Mouse (Mus musculus) G1E-ER4 (cell line): ENCODE data around the gene Rere. TPM values are rescaled to one million over a fixed set of nuclear protein-coding genes. Genes with fewer than 3 reads are reported as not detected.

ENCODE experiments used
- GATA1 ChIP-seq: IDR thresholded peaks from one replicate; pipeline ENCODE4 v1.8.0; 2012; ENCODE audit warnings: low read length, inconsistent platforms
- polyA plus RNA-seq: library from polyadenylated mRNA; stranded (reverse); fragments of >175 nt; gene quantifications from 2 replicates; pipeline ENCODE4 v1.2.3, GENCODE M21; 2012

Rere gene
- polyA plus RNA-seq, 1 experiment, result 282 TPM

- TF ChIP-seq GATA1, result no peak
Measured at GRCm38 (mm10) chr4:150379313-150379712, 97.9 kb downstream of the Rere start.

DNA sequence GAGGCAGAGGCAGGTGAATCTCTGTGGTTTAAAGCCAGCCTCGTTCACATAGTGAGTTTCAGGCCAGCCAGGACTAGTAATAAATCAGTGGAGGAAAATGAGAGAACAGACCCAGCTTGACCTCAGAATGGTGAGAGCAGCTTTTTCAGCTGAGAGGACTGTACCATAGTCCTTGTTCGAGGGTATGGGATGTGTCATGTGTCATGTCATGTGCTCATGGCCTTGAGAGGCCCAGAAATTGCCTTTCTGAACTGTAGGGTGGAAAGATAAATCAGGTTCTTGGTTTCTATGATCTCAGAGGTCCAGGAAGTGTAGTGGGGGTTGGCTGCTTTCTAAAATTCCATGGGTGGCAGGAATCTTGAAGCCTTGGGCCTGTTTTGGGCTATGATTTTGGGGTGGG is 98.3 kb downstream of the Rere start:
- no peak for TF ChIP-seq GATA1

DNA sequence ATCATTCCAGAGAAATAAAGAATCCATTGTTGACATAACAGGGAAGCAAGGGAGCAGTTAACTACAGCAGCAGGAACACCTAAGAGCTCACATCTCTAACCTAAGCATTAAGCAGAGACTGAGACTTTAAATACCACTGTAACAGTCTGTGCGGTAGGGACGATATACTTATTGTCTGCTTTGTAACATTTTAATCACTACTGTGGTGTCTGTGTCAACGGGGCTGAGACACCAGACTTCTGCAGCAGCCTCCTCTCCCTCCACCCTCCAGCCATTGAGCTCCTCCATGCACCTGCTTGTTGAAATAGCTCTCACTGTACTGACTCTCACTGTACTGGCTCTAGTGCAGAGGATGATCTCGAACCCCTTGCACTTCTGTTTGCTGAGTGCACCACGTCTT is 98.8 kb downstream of the Rere start:
- TF ChIP-seq GATA1, result no peak

DNA sequence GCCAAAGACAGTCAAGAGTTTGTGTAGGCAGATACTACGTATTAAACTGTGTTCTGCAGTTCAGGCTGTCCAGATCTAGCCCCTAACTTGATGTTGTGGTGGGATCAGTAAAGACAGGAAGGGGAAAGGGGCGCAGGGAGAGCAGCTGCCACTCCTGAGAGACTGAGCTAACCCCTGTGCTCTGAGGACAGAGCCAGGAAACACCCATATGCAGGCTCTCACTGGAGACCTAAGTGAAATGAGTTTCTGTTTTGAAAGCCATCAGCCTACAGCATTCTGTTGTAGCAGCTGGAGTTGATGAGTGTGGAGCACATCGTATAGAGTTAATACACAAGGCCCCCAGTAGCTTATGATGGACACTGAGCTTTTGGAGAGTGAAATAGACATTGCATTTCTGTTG is 101.1 kb downstream of the Rere start:
- no peak for TF ChIP-seq GATA1

GRCm38 (mm10) chr4:150384405-150384804 is 103.0 kb downstream of the Rere start:
- no peak for TF ChIP-seq GATA1

GRCm38 (mm10) chr4:150384899-150385298 is 103.5 kb downstream of the Rere start:
- TF ChIP-seq GATA1, result no peak

DNA sequence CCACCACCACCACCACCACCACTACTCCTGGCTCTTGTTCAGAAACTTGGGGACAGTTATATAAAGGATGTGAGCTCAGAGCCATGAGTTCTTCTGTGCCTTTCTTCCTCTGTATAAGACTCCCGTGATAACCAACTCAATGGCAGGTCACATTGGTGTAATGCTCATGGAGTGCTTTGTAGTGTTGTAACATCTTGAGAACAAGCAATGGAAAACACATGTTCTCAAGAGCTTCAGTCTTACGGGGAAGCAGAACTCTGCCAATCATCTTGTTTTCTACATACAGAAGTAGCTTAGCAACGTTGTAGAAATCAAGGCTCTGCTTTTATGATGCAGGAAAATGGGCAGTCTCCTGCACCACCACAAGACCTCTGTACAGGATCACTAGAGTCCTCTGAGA is 107.1 kb downstream of the Rere start:
- TF ChIP-seq GATA1, result no peak

GRCm38 (mm10) chr4:150393607-150394006 is 112.2 kb downstream of the Rere start:
- peak; percentile 37 for TF ChIP-seq GATA1

DNA sequence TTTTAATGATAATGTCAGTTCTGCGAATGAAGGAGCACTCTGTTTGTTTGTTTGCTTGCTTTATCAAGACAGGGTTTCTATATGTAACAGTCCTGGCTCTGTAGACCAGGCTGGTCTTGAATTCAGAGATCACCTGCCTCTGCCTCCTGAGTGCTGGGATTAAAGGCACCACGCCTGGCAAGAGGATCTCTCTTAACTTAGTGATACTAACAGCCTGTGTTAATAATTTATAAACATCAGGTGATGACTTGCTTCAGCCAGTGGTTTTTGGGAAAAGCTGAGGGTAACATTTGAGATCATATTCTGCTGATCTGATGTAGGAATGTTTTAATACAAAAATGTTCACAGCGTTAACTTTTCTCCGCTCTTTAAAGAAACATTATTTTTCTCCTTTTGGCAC is 112.6 kb downstream of the Rere start:
- TF ChIP-seq GATA1, result no peak

DNA sequence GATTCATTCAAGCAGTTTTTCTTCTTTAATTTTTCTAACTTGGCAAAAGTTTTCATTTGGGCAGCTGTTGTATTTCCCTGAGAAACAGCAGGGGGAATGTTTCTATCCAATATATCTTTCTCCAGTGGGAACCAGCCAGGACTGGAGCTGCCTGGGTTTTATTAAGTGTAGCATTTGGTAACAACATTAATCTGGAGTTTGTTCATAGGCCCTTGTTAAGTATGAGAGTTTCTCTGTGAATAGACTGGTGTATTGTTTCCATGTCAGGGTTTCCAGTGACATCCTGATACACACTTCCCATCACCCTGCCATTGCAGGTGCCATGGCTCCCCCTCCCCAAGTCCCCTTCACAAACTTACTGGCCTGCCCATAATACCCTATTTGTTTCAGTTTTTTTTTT is 114.9 kb downstream of the Rere start:
- no peak for TF ChIP-seq GATA1

DNA sequence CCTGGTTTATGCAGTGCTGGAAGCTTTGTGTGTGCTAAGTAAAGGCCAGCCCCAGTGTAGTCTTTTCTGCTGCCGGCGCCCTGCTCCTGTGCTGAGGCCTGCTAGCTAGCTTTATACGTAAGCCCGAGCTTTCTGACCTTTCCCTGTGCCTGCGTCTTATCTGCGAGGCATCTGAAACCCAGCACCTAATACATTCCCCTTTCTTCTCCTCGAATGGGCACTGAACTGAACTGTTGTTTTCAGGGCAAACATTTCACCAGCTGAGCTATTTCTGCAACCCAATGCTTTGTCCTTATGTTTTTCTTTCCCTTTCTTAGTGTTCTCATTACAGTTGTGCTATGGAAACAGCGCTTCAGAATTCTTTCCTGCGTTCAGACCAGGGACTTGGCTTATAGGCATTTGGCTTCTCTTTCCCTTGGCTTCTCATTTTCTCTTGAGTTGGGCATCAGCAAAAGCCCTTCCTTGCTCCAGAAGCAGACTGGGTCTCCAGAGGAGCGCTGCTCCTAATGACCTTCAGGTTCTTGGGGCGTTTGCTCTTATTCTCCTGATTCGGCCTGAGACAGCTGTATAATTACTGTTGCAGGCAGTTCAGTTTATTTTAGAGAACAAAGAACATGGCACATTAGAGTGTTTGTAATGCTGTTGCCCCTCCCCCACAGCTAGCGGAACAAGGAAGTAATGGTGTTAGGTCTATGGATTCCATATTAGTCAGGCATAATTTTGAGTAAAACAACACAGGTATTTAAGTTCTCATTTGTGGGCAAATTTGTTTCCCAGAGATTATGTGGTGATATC is 115.6 kb downstream of the Rere start:
- TF ChIP-seq GATA1, result no peak

GRCm38 (mm10) chr4:150399032-150399431 is 117.6 kb downstream of the Rere start:
- TF ChIP-seq GATA1, result no peak

- TF ChIP-seq GATA1, result no peak
Measured at GRCm38 (mm10) chr4:150401830-150402607, 120.6 kb downstream of the Rere start.

DNA sequence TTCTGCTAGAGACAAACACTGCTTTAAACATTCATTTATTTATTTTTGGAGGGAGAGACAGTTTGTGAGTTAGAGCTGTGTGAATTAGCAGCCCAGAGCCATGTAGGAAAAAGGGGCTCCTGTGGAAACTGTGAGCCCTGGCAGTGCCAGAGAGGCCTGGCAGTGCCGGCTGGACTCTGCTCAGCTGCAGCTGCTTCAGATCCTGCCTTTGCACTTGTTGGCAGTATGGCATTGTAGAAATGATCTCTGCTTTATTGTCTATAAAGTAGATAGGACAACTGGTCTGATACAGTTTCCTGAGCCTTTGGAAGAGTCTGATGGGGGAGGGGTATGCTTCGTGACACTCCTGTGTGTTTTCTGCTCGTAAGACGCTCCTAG is 121.2 kb downstream of the Rere start:
- TF ChIP-seq GATA1, result no peak

DNA sequence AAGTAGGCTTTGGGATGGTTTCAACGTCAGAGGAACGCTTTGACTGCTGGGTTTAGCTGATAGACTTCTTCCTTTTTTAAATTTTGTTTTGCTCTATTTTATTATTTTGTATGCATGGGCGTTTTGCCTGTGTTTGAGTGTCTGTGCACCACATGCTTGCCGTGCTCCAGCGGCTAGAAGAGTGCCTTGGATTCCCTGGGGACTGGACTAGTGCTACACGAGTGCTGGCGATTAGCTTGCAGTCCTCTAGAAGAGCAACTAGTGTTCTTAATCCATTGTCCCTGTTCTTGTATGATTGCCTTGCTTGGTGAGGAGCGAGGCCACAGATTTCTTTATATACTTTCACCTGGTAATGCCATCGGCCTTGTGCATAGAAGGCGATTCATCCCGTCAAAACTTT is 122.5 kb downstream of the Rere start:
- no peak for TF ChIP-seq GATA1

- TF ChIP-seq GATA1, result peak; percentile 30
Measured at GRCm38 (mm10) chr4:150404583-150404982, 123.1 kb downstream of the Rere start.

- TF ChIP-seq GATA1, result no peak
Measured at GRCm38 (mm10) chr4:150405786-150406185, 124.3 kb downstream of the Rere start.
